Mouse (Mus musculus) embryonic facial prominence, embryonic 11.5 days (tissue): ENCODE results near the gene Fam219a. TPM values are rescaled to one million over a fixed set of nuclear protein-coding genes. Genes with fewer than 3 reads are reported as not detected.
A peak's percentile ranks its signal among the peaks of the same experiment; 100 is the strongest.

Experiments
- ATAC-seq: fragments of 200-750 bp; cut with Nextera tagmentation; replicated peaks from 2 replicates; pipeline ENCODE4 v1.8.0; 2017; ENCODE audit warnings: low read depth; ENCODE audit not compliant: insufficient number of reproducible peaks, low FRiP score, low TSS enrichment
- DNase-seq: peaks from one replicate; pipeline ENCODE4 v3.0.0-alpha.2; 2015; ENCODE audit warnings: low spot score
- H3K27ac ChIP-seq: fragments of 300-500 bp; sonication (generic); replicated peaks from 2 replicates; pipeline ENCODE4 v1.5.1; 2014; ENCODE audit warnings: mild to moderate bottlenecking, low read depth, low read length, control low read depth
- H3K27me3 ChIP-seq: fragments of 300-500 bp; sonication (generic); 2 replicates; pipeline ENCODE4 v1.6.1; 2014; ENCODE audit warnings: mild to moderate bottlenecking, low read length, moderate library complexity, mixed read lengths; ENCODE audit not compliant: control insufficient read depth, insufficient read depth
- H3K36me3 ChIP-seq: fragments of 300-500 bp; sonication (generic); replicated peaks from 2 replicates; pipeline ENCODE4 v1.6.1; 2014; ENCODE audit warnings: low read depth, mild to moderate bottlenecking, low read length, moderate library complexity, mixed read lengths; ENCODE audit not compliant: control insufficient read depth, insufficient read depth
- H3K4me1 ChIP-seq: fragments of 300-500 bp; sonication (generic); 2 replicates; pipeline ENCODE4 v1.6.1; 2014; ENCODE audit warnings: low read length, mixed read lengths; ENCODE audit not compliant: control insufficient read depth, insufficient read depth
- H3K4me2 ChIP-seq: fragments of 300-500 bp; sonication (generic); 2 replicates; pipeline ENCODE4 v1.6.1; 2014; ENCODE audit warnings: low read depth, mild to moderate bottlenecking, control low read depth, low read length, moderate library complexity
- H3K4me3 ChIP-seq: fragments of 300-500 bp; sonication (generic); 2 replicates; pipeline ENCODE4 v1.5.1; 2014; ENCODE audit warnings: low read depth, low read length, control low read depth
- H3K9ac ChIP-seq: fragments of 300-500 bp; sonication (generic); replicated peaks from 2 replicates; pipeline ENCODE4 v1.6.1; 2014; ENCODE audit warnings: mild to moderate bottlenecking, control low read depth, low read length
- H3K9me3 ChIP-seq: fragments of 300-500 bp; sonication (generic); replicated peaks from 2 replicates; pipeline ENCODE4 v1.6.1; 2016; ENCODE audit warnings: mild to moderate bottlenecking, low read length, inconsistent platforms, mixed read lengths; ENCODE audit not compliant: control insufficient read depth
- WGBS: fragments of 180-500 bp; shearing (Covaris S2); extraction: QIAGEN DNeasy Blood & Tissue Kit; methylation state at CpG from one replicate; pipeline ENCODE4 v1.1.7; 2014; 5-methylcytosine and 5-hydroxymethylcytosine counted together
- polyA plus RNA-seq: library from polyadenylated mRNA; unstranded; fragments of >200 nt; fragmentation: Nextera tagmentation; extraction: Ambion mirVana; gene quantifications from 2 replicates; pipeline ENCODE4 v1.2.1, GENCODE M21; 2014

Fam219a gene
- polyA plus RNA-seq, 1 experiment from 2014 or later, result 2.3 TPM

- Histone ChIP-seq H3K4me1 (no peaks in the 10 kb centered on the region), H3K36me3 (no peaks in the 10 kb centered on the region), H3K9ac (no peak overlapping the region), H3K27me3 (no peaks in the 10 kb centered on the region), H3K4me2 (no peak overlapping the region), H3K4me3 (no peak overlapping the region), H3K9me3 (no peaks in the 10 kb centered on the region), H3K27ac (no peak overlapping the region)
- WGBS, result 75% methylated on average over 7 of the region's 7 CpGs
- DNase-seq, result no peak
- ATAC-seq, result no peak
Measured at GRCm38 (mm10) chr4:41523839-41524238, 45.5 kb downstream of the Fam219a start.

DNA sequence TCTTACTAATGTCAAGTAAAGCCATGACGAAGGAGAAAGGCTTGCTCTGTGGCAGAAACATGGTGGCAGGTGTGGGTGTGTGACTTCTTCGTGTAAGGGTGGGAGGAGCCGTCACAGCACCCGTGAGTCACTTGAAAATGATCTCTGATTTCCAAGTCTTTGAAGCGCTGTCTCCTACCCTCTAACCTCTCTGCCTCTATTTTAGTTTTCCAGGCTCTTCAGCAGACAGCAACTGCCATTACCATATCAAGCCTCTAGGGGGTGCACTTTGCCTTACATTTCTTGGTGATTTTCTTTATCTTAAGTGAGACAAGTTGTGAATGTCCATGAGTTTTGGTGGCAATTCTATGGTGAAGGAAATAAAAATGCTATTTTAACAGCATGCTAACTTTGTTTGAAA is 46.5 kb downstream of the Fam219a start:
- Histone ChIP-seq H3K36me3 (no peaks in the 10 kb centered on the region), H3K9ac (no peak overlapping the region), H3K27me3 (no peaks in the 10 kb centered on the region), H3K4me3 (no peak overlapping the region), H3K27ac (no peak overlapping the region), H3K4me1 (no peaks in the 10 kb centered on the region), H3K4me2 (no peak overlapping the region), H3K9me3 (no peaks in the 10 kb centered on the region)
- DNase-seq (peak; percentile 65), ATAC-seq (no peak)
- 50% methylated on average over 5 of the region's 5 CpGs for WGBS

GRCm38 (mm10) chr4:41522136-41522535 is 47.2 kb downstream of the Fam219a start:
- Histone ChIP-seq H3K27me3 (no peaks in the 10 kb centered on the region), H3K4me3 (no peak overlapping the region), H3K9ac (no peak overlapping the region), H3K9me3 (no peaks in the 10 kb centered on the region), H3K36me3 (no peaks in the 10 kb centered on the region), H3K4me2 (no peak overlapping the region), H3K27ac (no peak overlapping the region), H3K4me1 (no peaks in the 10 kb centered on the region)
- 87% methylated on average over 6 of the region's 6 CpGs for WGBS
- DNase-seq, result no peak
- no peak for ATAC-seq

- no peak overlapping the region for H3K4me2 ChIP-seq
- no peaks in the 10 kb centered on the region for H3K9me3 ChIP-seq
- no peaks in the 10 kb centered on the region for H3K4me1 ChIP-seq
- peak; percentile 36 for ATAC-seq
- 40% methylated on average over 14 of the region's 14 CpGs for WGBS
- H3K27me3 ChIP-seq, result no peaks in the 10 kb centered on the region
- no peak overlapping the region for H3K4me3 ChIP-seq
- no peak overlapping the region for H3K9ac ChIP-seq
- no peak for DNase-seq
- H3K36me3 ChIP-seq, result no peaks in the 10 kb centered on the region
- H3K27ac ChIP-seq, result no peak overlapping the region
Measured at GRCm38 (mm10) chr4:41520641-41521040, 48.7 kb downstream of the Fam219a start.

- H3K4me3 ChIP-seq, result no peak overlapping the region
- no peaks in the 10 kb centered on the region for H3K9me3 ChIP-seq
- ATAC-seq (no peak), DNase-seq (no peak)
- WGBS, result 90% methylated on average over 5 of the region's 5 CpGs
- no peaks in the 10 kb centered on the region for H3K27me3 ChIP-seq
- no peak overlapping the region for H3K4me2 ChIP-seq
- H3K36me3 ChIP-seq, result no peaks in the 10 kb centered on the region
- H3K4me1 ChIP-seq, result no peaks in the 10 kb centered on the region
- no peak overlapping the region for H3K9ac ChIP-seq
- no peak overlapping the region for H3K27ac ChIP-seq
Measured at GRCm38 (mm10) chr4:41519195-41519594, 50.1 kb downstream of the Fam219a start.

- Histone ChIP-seq H3K27me3 (no peaks in the 10 kb centered on the region), H3K4me3 (no peak overlapping the region), H3K27ac (no peak overlapping the region), H3K4me1 (no peaks in the 10 kb centered on the region; the same call in 1 of the 2 replicates), H3K36me3 (no peaks in the 10 kb centered on the region), H3K9me3 (no peaks in the 10 kb centered on the region), H3K4me2 (no peak overlapping the region), H3K9ac (no peak overlapping the region)
- 66% methylated on average over 7 of the region's 7 CpGs for WGBS
- ATAC-seq, result no peak
- no peak for DNase-seq
Measured at GRCm38 (mm10) chr4:41518349-41518748, 51.0 kb downstream of the Fam219a start.

DNA sequence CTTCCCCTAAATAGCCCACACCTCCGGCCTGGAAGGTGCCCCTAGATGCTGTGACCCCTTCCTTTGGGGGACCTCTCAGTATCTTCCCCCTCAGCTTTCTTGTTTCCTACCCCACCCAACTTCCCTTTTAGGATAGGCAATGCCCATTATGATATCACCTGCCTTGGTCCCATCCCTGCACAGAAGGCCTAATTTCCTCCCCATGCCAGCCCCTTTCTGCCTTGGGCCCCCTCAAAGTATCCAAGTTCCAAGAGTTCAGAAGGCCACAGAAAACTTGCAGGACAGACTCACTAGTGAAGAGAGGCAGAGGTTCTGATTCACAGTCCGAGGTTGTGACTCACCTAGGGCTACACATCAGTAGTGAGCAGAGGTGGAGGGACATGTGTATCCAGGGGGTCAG is 52.1 kb downstream of the Fam219a start, which contains the start of gene 1110017D15Rik:
Gene 1110017D15Rik (minus strand): TSS at position 101 of the 400 bp plus-strand sequence.
- WGBS, result 90% methylated on average over 2 of the region's 2 CpGs
- Histone ChIP-seq H3K4me3 (no peak within 1 kb of the TSS), H3K9ac (no peak within 1 kb of the TSS)

DNA sequence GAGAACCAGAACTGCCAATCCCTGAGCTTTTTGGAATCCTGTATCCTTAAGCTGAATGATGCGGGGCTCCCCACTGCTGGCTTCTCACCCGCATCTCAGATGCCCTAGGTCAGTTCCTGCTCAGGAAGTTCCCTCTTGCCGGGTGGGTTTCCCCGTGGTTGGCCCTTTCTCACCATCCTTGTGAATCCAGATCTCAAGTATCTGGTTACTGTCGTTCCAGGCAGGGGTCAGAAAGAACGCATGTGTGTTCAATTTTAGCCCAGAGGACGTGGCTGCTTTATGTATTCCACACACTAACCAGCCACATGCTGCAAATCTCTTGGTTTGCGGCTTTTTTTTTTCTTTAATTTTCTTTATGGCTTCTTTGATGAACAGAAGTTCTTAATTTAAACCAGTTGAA is 55.6 kb downstream of the Fam219a start:
- 11% methylated on average over 8 of the region's 8 CpGs for WGBS
- no peak overlapping the region for H3K4me2 ChIP-seq

More for the DNA sequence above, 52.1 kb downstream of the Fam219a start, which contains the start of gene 1110017D15Rik:
- DNase-seq (no peak), ATAC-seq (no peak)
- H3K27me3 ChIP-seq, result no peaks in the 10 kb centered on the region
- H3K36me3 ChIP-seq, result no peaks in the 10 kb centered on the region
- H3K27ac ChIP-seq, result no peak within 1 kb of the TSS
- no peaks in the 10 kb centered on the region for H3K9me3 ChIP-seq
- H3K4me1 ChIP-seq, result no peaks in the 10 kb centered on the region; the same call in 1 of the 2 replicates
- no peak within 1 kb of the TSS for H3K4me2 ChIP-seq

More for the DNA sequence above, 55.6 kb downstream of the Fam219a start:
- H3K4me3 ChIP-seq, result no peak overlapping the region
- peak overlapping the region; percentile 57; the same call in 1 of the 2 replicates for H3K27ac ChIP-seq
- H3K4me1 ChIP-seq, result no peaks in the 10 kb centered on the region; the same call in 1 of the 2 replicates
- ATAC-seq (no peak), DNase-seq (peak; percentile 84)
- no peaks in the 10 kb centered on the region for H3K27me3 ChIP-seq
- H3K9me3 ChIP-seq, result no peaks in the 10 kb centered on the region
- no peaks in the 10 kb centered on the region for H3K36me3 ChIP-seq
- no peak overlapping the region for H3K9ac ChIP-seq
